Mouse (Mus musculus): ENCODE measurements at regions not wholly inside any gene's neighbourhood (a gene's known extent, or its start where the extent isn't known, plus 50 kb on each side); places are given as distances from the start of the nearest gene placed in this dataset.
A peak's percentile ranks its signal among the peaks of the same experiment; 100 is the strongest.

DNA sequence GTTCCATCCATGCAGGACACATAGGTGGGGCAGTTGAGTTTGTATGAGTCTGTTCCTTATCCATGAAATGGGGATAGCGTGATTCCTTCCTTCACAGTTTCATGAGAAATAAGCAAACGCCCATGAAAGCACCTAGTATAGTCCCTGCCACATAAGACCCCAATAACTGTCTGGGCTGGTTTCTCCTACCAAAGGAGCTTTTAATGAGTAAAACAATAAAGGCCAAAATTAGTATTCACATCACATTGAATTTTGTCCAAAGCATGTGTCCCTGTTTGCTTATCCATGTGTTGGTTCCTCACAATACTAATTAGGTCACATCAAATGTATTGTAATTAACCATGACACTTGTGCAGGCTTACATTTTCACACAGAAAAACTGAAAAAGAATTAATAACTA, 221.3 kb downstream of the Prdm13 start:
- Histone ChIP-seq H3K27ac (ENCODE audit: low read depth) (no peak overlapping the region), H3K4me3 (ENCODE audit: low read depth, low read length) (no peak overlapping the region), H3K27me3 (ENCODE audit: insufficient read depth, low read length) (no peaks in the 10 kb centered on the region), H3K9me3 (ENCODE audit: low read length) (no peaks in the 10 kb centered on the region), H3K9ac (replicated peaks) (no peak overlapping the region), H3K36me3 (replicated peaks; ENCODE audit: insufficient read depth, low read length) (no peaks in the 10 kb centered on the region), H3K4me2 (ENCODE audit: low read depth, low read length) (no peak overlapping the region), H3K4me1 (ENCODE audit: insufficient read depth) (no peaks in the 10 kb centered on the region)
- TF ChIP-seq CTCF (IDR thresholded peaks at IDR 0.05; ENCODE audit: low read depth) (no peak), EP300 (IDR thresholded peaks at IDR 0.05; ENCODE audit: low read depth) (no peak)
- DNase-seq (no peak), ATAC-seq (no peak)
- WGBS (ENCODE audit: insufficient replicate concordance) = 82% methylated on average over 2 of the region's 2 CpGs

- H3K27ac ChIP-seq (ENCODE audit: low read depth) = no peak overlapping the region
- H3K4me3 ChIP-seq (ENCODE audit: low read depth, low read length) = no peak overlapping the region
- no peaks in the 10 kb centered on the region for H3K36me3 ChIP-seq (replicated peaks; ENCODE audit: insufficient read depth, low read length)
- no peaks in the 10 kb centered on the region for H3K9me3 ChIP-seq (ENCODE audit: low read length)
- H3K4me1 ChIP-seq (ENCODE audit: insufficient read depth) = no peaks in the 10 kb centered on the region
- TF ChIP-seq CTCF (IDR thresholded peaks at IDR 0.05; ENCODE audit: low read depth) = no peak
- ATAC-seq = no peak
- H3K9ac ChIP-seq (replicated peaks) = no peak overlapping the region
- DNase-seq = no peak
- no peaks in the 10 kb centered on the region for H3K27me3 ChIP-seq (ENCODE audit: insufficient read depth, low read length)
- no peak overlapping the region for H3K4me2 ChIP-seq (ENCODE audit: low read depth, low read length)
These were observed 244.5 kb downstream of the Prdm13 start for GRCm38 (mm10) chr4:21441274-21441673.

GRCm38 (mm10) chr4:21436710-21437109, 249.1 kb downstream of the Prdm13 start:
- H3K36me3 ChIP-seq (replicated peaks; ENCODE audit: insufficient read depth, low read length) = no peaks in the 10 kb centered on the region
- H3K9me3 ChIP-seq (ENCODE audit: low read length) = no peaks in the 10 kb centered on the region
- no peak overlapping the region for H3K4me2 ChIP-seq (ENCODE audit: low read depth, low read length)
- H3K4me3 ChIP-seq (ENCODE audit: low read depth, low read length) = no peak overlapping the region
- H3K27ac ChIP-seq (ENCODE audit: low read depth) = no peak overlapping the region
- no peak for ATAC-seq
- no peak for DNase-seq
- H3K27me3 ChIP-seq (ENCODE audit: insufficient read depth, low read length) = no peaks in the 10 kb centered on the region
- no peak overlapping the region for H3K9ac ChIP-seq (replicated peaks)
- H3K4me1 ChIP-seq (ENCODE audit: insufficient read depth) = no peaks in the 10 kb centered on the region
- 15% methylated on average over 2 of the region's 2 CpGs for WGBS (ENCODE audit: insufficient replicate concordance)
- no peak for TF ChIP-seq CTCF (IDR thresholded peaks at IDR 0.05; ENCODE audit: low read depth)
- TF ChIP-seq EP300 (IDR thresholded peaks at IDR 0.05; ENCODE audit: low read depth) = no peak

- Histone ChIP-seq H3K27me3 (ENCODE audit: insufficient read depth, low read length) (no peaks in the 10 kb centered on the region), H3K9ac (replicated peaks) (no peak overlapping the region), H3K4me2 (ENCODE audit: low read depth, low read length) (no peak overlapping the region), H3K9me3 (ENCODE audit: low read length) (no peaks in the 10 kb centered on the region), H3K27ac (ENCODE audit: low read depth) (no peak overlapping the region), H3K36me3 (replicated peaks; ENCODE audit: insufficient read depth, low read length) (no peaks in the 10 kb centered on the region), H3K4me1 (ENCODE audit: insufficient read depth) (no peaks in the 10 kb centered on the region), H3K4me3 (ENCODE audit: low read depth, low read length) (no peak overlapping the region)
- TF ChIP-seq EP300 (IDR thresholded peaks at IDR 0.05; ENCODE audit: low read depth) (no peak), CTCF (IDR thresholded peaks at IDR 0.05; ENCODE audit: low read depth) (no peak)
- no peak for ATAC-seq
- DNase-seq = no peak
These were observed 277.9 kb downstream of the Prdm13 start for GRCm38 (mm10) chr4:21407850-21408249.

GRCm38 (mm10) chr4:21369314-21369713, 316.4 kb downstream of the Prdm13 start:
- 50% methylated on average over 1 of the region's 1 CpGs for WGBS (ENCODE audit: insufficient replicate concordance)

GRCm38 (mm10) chr4:21368234-21369021, 317.3 kb downstream of the Prdm13 start:
- DNase-seq (no peak), ATAC-seq (no peak)
- Histone ChIP-seq H3K27ac (ENCODE audit: low read depth) (no peak overlapping the region), H3K4me2 (ENCODE audit: low read depth, low read length) (no peak overlapping the region), H3K36me3 (replicated peaks; ENCODE audit: insufficient read depth, low read length) (no peaks in the 10 kb centered on the region), H3K4me1 (ENCODE audit: insufficient read depth) (no peaks in the 10 kb centered on the region), H3K27me3 (ENCODE audit: insufficient read depth, low read length) (no peaks in the 10 kb centered on the region), H3K4me3 (ENCODE audit: low read depth, low read length) (no peak overlapping the region), H3K9ac (replicated peaks) (no peak overlapping the region), H3K9me3 (ENCODE audit: low read length) (no peaks in the 10 kb centered on the region)
- peak; percentile 85 for TF ChIP-seq CTCF (IDR thresholded peaks at IDR 0.05; ENCODE audit: low read depth)
- TF ChIP-seq EP300 (IDR thresholded peaks at IDR 0.05; ENCODE audit: low read depth) = no peak
- 59% methylated on average over 11 of the region's 11 CpGs for whole genome bisulfite sequencing (ENCODE audit: insufficient replicate concordance)

More at GRCm38 (mm10) chr4:21369314-21369713, 316.4 kb downstream of the Prdm13 start:
- Histone ChIP-seq H3K4me2 (ENCODE audit: low read depth, low read length) (no peak overlapping the region), H3K9ac (replicated peaks) (no peak overlapping the region), H3K27ac (ENCODE audit: low read depth) (no peak overlapping the region), H3K4me3 (ENCODE audit: low read depth, low read length) (no peak overlapping the region), H3K9me3 (ENCODE audit: low read length) (no peaks in the 10 kb centered on the region), H3K27me3 (ENCODE audit: insufficient read depth, low read length) (no peaks in the 10 kb centered on the region), H3K36me3 (replicated peaks; ENCODE audit: insufficient read depth, low read length) (no peaks in the 10 kb centered on the region), H3K4me1 (ENCODE audit: insufficient read depth) (no peaks in the 10 kb centered on the region)
- TF ChIP-seq EP300 (IDR thresholded peaks at IDR 0.05; ENCODE audit: low read depth) (no peak), CTCF (IDR thresholded peaks at IDR 0.05; ENCODE audit: low read depth) (no peak)
- ATAC-seq = no peak
- DNase-seq = no peak

Data from liver, postnatal 0 days (tissue).